Mouse (Mus musculus): ENCODE measurements around the gene Cenpv.
A peak's percentile ranks its signal among the peaks of the same experiment; 100 is the strongest.

GRCm38 (mm10) chr11:62551226-62552119, 12.4 kb upstream of the Cenpv start:
- TF ChIP-seq POLR2A (IDR thresholded peaks at IDR 0.05; ENCODE audit: extremely low read depth, insufficient read depth, low read length) (peak; percentile 98), CTCF (IDR thresholded peaks at IDR 0.05; ENCODE audit: low read depth, low read length) (no peak)

Data from liver, adult 2 months (tissue).